Mouse (Mus musculus) cerebellum, adult 11-12 months (tissue): Measurements from ENCODE around the gene Olfr1424.
"Not testable (repeated sequence)": the region's sequence is repeated elsewhere in the genome, so short reads cannot be mapped to it uniquely, and the experiment has no call there.

Experiments
- DNase-seq: peaks from one replicate; pipeline ENCODE4 v3.0.0; 2022

Olfr1424 gene

DNA sequence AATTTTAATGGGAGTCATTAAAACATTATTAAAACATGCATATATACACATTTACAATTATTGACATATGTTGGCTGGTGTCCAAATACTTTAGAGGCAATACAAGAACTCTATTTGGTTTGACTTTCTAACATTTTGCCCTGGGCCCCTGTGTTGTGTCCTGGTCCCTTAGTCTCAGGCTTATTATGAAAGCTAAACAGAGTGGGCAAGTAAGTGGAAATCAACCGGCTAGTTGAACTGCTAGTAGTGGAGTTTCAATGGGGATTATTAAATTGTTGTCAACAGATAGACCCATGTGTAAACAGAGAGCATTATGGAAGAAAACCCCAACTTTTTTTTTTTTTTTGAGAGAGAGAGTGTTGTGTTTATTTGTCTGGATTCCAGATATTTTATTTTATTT is at the start of gene Olfr1424:
Olfr1424 (minus strand) TSS at position 101 of the 400 bp plus-strand sequence.
- DNase-seq, result not testable (repeated sequence)

DNA sequence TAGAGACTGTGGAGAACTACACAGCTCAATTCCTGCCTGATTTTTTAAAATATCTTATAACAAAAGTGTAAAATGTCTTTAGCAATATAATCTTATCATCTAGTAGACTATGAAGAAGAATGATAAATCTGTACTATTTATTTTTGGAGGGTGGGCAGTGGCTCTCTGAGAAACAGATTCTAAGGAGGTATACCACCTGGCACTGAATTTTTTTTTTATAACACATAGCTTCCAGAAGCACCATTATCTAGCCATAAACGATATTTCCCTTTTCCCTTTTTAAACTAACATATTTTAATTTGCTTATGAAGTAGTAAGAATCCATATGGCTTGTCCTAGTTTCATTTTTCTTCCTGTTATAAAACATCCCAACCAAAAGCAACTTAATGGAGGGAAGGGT is 42.1 kb upstream of the Olfr1424 start:
- no peak for DNase-seq

DNA sequence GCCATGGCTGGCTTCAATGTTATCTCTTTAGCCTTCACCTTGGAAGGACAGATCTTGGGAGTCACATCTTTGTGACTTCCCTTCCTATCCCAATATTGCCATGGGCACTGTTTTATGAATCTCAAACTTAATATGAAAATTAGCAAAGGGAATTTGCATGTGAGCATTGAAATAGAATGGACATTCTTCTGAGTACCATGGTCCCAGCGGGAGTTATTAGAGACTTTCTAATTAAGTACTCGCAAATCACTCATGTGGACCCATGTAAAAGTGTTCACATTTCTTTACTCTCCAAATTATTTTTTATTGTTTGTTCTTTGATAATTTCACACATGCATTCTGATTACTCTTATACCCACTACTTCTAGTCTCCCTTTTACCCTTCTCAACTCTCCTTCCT is 40.8 kb upstream of the Olfr1424 start, which contains the start of gene Olfr1427:
Olfr1427 (minus strand) TSS at position 101 of the 400 bp plus-strand sequence.
- DNase-seq, result no peak

DNA sequence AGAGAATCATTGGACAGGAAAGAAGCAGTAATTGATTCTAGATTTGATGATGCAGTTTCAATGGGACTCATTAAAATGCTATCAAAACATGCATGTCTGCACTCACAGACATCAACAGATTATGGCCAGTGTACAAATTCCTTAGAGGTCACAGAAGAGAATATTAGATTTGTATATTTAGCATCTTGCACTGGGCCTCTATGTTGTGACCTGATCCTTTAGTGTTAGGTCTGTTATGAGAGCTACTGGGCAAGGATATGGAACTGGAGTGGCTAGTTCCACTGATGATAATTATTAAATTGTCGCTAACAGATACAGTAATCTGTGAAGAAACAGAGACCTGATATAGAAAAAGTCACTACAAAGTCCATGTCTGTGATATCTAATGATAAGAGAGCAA is 29.4 kb upstream of the Olfr1424 start, which contains the start of gene Olfr1426:
Olfr1426 (minus strand) TSS at position 101 of the 400 bp plus-strand sequence.
- DNase-seq, result no peak

DNA sequence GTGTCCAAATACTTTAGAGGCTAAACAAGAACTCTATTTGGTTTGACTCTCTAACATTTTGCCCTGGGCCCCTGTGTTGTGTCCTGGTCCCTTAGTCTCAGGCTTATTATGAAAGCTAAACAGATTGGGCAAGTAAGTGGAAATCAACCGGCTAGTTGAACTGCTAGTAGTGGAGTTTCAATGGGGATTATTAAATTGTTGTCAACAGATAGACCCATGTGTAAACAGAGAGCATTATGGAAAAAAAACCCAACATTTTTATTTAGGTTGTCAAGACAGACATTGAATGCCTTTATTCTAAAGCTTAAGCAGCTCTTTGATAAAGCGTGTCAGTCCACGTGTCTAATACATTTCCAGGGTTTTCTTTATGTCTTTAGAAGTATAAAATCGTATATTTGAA is 15.1 kb upstream of the Olfr1424 start, which contains the start of gene Olfr1425:
Olfr1425 (minus strand) TSS at position 101 of the 400 bp plus-strand sequence.
- not testable (repeated sequence) for DNase-seq

DNA sequence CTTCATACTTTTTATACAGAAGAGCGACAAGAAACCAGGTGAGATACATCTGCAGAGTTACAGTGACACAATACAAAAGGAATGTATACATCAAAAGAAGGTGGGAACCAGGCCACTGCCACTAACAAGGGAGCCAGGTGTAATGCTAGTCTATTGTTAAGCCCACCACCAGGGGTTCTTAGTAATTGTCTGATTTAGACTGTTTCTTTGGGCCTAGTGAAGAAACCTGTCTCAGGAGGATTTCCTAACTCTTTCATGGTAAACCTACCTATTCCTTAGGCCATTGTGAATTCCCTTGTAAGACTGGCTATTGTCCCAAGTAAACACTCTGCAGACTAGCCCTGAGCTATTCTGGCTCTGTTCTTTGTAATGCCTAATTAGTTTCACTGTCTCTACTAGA is 7.1 kb upstream of the Olfr1424 start:
- DNase-seq, result not testable (repeated sequence)

DNA sequence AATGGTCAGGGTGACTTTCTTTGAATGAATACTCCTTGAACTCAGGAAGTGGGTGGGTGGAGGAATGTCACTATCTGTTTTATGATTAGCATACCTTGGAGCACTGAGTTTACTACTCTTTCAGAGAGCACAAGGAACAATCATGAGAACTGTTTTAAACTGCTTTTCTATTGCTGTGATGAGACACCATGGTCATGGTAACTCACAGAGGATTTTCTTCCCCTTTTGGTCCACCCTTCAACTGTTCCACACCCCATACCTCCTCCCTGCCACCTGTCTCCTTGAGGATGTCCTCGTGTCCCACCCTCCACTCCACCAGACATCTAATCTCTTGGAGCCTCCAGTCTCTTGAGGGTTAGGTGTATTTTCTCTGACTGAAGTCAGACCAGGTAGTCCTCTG is 5.3 kb upstream of the Olfr1424 start:
- not testable (repeated sequence) for DNase-seq

DNA sequence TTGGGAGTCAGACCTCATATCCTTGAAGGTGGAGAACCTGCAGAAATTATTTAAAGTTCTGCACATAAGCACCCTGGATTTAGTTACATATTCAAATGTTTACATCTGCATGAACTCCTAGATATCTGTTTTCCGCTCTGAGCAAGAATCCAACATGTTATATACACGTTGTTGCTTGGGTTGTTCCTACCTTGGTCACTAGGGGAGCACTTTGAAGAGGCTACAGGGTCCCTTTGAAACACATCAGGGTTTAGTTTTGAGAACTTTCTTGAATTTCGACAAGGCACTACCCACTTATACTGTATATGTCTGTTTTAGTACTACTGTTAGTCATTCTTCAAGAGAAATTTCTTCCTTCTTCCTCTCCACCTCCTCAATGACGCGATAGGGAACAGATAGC is 19.3 kb downstream of the Olfr1424 start:
- no peak for DNase-seq

DNA sequence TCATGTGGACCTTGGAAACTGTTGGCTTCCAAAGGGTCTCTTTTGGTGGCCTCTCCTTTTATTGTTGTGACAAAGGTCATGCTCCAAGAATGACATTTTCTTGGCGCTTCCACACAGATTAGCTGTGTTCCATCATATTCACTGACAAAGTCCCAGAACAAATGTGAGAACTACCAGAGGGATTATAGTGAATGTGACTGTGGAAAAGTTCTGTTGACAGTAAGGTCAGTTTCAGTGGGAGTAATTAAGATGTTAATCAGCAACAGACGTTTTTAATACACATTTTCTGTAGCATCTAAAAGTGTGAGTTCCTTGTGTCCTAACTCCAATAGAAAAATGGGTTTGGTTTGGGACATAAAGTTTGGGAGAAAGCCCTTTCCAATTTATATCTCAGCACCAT is 21.3 kb downstream of the Olfr1424 start, which contains the start of gene Olfr1423:
Olfr1423 (minus strand) TSS at position 101 of the 400 bp plus-strand sequence.
- DNase-seq, result no peak

DNA sequence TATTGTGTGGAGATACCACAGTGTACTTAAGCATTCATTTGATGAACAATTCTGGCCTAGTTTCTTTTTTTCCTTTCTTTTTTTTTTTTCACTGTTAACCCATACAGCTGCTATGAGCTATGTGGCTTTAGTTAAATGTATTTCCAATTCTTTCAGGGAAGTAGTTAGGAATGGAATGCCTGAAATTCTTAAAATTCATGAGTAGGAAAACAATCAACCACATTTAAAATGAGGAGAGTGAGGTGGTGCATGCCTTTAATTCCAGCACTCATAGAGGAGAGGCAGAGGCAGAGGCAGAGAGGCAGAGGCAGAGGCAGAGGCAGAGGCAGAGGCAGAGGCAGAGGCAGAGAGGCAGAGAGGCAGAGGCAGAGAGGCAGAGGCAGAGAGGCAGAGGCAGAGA is 24.8 kb downstream of the Olfr1424 start:
- no peak for DNase-seq

DNA sequence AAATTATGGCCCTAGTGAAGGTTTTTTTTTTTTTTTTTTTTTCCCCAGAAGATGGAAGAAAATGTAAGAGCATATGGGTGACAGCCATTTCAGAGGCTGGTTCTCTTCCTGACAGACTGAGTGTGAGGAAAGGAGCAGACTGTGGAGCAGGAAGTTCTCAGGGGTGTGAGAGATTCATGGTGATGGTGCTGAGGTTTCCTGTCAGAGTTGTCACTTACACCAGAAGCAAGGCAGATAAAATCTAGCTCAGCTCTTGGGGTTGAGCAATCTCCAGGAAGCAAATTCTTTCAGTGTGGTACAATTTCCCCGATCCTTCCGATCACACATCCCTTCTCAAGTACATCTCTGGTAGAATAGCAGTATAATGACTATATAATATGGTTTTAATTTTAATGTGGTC is 35.9 kb downstream of the Olfr1424 start:
- DNase-seq, result no peak

DNA sequence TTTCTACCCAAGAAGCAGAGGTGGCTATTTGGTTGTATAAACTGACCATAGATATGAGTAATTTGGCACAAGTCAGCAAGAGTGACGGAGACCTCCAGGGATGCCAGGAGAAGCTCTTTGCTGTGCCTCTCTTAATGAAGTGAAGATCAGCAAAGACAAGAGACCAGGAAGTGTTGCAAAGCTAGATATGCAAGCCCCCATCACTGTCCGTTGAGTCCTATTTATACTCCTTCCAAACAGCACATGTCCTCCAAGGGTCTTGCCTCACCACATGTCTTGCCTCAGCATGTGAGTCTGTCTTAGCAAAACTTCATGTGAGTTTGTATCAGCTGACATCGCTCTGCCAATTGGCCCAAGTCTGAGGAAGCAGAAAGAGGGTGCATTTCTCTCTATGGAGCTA is 37.1 kb downstream of the Olfr1424 start:
- no peak for DNase-seq

DNA sequence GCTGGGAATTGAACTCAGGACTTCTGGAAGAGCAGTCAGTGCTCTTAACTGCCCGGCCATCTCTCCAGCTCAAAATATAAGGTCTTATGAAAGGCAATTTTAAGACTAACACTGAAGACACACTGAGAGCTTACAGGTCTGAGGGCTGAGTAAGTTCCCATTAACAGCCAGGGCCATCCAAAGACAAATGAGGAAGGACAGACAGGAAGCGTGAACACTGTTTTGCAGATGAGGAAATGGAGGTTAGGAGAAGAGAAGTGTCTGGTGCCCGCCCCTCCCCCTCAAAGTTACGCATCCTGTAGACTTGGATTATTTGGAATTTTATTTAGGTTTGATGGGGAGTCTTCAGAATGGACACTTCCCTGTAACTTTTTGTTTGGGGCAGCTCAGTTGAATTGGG is 38.3 kb downstream of the Olfr1424 start:
- DNase-seq, result no peak

DNA sequence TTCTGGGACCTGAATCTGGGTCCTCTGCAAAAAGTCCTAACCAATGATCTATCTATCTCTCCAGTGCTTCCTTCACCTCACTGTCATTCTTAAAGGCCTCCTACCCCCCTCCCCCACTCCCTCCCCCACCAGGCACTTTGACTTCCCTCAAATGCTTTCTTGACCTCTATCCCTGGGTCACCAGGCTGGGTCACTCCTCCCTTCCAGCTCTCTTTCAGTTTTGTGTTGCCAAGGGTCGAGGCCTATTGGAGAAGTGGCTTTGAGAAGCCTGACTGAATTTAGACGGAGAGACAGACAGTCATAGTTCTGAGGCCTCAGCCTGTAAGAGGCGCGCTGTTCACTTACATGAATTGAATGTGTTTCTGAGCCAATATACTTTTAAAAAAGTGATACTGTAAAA is 46.3 kb downstream of the Olfr1424 start:
- DNase-seq, result no peak

DNA sequence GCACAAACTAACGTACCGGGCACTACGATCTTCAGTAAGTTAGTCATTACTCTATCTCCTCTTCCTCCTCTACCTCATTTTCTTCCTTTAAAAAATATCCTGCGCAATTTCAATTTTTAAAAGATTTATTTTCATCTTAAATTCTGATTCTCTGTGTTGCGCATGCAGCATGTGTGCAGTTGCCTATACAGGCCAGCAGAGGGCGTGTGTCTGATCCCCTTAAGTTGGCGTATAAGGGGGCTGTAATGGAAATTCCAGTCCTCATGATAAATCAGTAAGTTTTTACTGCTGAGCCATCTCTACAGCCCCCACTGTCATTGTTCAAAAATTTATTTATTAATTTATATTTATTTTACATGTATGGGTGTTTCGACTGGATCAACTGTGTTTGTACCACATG is 46.8 kb downstream of the Olfr1424 start:
- no peak for DNase-seq

DNA sequence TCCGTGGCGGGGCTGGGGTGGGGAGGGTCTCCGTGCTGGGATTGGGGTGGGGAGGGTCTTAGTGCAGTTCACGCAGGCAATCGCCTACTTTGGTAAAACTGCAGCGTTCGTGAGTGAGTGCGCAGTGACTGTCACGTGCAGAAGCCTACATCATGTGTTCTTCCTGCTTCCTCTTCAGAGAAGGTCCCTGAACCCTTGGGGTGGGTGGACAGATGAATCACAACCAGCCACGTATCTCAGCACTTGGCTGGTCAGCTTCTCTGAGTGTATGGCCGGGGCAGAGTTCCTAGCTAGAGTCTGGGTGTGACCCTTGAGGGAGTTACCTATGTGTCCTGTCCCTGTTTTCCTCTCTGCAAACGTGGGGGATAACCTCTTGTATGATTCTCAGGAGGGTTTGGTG is 49.3 kb downstream of the Olfr1424 start:
- peak; percentile 64 for DNase-seq

DNA sequence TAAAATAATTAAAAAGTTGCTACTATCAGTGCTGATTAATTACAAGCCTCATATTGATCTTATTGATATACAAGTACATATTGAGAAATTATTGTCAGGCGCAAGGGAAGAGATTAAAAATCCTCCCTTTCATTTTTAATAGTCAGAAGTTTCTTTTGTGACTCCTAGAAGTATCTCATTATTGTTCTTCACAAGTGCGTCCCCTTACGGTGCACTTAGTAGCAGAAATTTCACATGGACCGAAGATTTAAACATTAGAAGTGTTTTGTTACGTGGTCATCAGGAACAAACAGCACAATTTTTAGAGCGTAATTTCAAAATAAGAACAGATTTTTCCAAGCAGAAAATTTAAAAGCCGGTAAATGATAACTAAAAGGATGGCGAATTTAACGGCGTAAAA is 49.9 kb downstream of the Olfr1424 start:
- no peak for DNase-seq

DNA sequence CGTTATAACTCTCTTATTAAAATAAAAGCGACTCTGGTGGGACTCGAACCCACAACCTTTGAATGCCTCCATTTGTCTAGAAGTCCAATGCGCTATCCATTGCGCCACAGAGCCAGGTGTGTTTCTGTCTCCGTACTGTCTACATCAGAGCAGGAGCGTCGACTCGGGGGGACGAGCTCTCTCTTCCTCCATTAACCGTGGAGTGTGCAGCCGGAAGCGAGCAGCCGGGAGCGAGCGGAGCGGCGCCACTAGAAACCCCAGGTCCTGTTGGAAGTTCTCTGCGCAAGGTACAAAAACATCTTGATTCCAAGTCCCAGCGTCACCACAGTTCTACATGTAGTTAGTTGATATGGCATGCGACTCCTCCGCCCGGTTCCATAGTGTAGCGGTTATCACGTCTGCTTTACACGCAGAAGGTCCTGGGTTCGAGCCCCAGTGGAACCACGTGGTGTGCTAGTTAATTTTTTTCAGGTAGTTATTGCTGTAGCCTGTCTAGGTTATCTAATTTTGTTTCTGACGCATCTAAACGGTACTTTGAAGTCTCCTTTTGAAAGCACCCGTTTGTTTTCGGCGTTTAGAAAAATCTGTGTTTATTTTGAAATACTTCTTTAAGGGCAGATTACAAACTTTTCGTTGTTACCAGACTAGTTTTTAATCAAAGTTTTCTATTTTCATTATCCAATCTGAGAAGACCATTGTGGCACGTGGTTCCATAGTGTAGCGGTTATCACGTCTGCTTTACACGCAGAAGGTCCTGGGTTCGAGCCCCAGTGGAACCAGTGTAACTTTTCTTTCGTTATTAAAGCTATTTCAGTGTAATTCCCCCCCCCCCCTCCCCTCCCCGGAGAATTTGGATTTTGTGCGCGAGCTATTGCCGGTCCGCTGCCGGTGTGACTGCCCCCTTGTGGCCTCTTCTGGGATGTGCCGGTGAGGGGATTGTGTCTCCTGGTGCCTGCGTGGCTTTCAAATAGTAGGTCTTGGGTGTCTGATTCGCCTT is 50.6 kb downstream of the Olfr1424 start:
- DNase-seq, result peak; percentile 85

DNA sequence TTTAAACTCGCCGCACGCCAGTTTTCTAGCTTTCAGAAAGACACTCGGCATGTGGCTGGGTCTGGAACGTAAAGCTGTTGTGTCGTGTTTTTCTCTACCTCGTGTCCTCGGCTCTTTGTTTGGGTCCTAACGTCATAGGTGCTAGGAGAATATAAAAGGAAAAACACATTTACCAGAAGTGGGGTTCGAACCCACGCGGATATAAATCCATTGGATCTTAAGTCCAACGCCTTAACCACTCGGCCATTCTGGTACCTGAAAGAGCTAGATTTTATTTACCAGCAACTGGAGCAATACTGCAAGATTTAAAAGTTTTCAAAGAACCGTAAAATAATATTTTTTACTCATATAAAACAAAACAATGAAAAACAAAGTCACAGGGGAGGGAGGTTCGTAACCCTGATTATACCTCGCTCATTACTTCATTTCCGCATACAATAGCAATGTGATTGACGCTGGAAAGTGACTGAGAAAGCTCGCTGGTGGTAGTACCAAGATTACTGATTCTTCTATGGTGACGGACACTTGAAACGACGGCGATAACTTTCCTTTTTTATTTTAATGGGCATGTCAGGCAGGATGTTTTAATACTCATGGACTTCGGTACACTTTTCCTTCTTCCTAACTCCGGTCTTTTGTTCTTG is 51.4 kb downstream of the Olfr1424 start:
- DNase-seq, result peak; percentile 76

DNA sequence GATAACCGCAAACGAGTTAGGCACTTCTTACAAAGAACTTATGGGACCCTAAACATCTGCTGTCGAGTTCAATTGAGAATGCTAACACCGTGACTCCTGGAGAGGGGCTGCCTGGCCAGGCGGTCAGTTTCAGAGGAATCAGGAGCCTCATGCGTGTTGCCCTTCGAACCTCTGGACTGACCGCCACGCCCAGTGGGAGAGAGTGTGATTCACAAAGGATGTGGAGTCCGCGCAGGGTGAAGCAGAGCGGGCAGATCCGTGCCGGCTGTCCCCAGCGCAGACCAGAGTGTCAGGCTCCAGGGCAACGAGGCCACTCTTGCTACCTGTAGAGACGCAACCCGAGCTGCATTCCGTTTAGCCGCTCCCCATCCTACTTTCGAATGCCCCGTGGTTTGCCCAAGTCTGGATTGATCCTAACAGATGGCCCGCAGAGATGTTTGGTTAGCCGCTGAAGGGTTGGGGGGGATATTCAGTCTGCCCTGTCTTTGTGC is 52.2 kb downstream of the Olfr1424 start:
- DNase-seq, result peak; percentile 70

DNA sequence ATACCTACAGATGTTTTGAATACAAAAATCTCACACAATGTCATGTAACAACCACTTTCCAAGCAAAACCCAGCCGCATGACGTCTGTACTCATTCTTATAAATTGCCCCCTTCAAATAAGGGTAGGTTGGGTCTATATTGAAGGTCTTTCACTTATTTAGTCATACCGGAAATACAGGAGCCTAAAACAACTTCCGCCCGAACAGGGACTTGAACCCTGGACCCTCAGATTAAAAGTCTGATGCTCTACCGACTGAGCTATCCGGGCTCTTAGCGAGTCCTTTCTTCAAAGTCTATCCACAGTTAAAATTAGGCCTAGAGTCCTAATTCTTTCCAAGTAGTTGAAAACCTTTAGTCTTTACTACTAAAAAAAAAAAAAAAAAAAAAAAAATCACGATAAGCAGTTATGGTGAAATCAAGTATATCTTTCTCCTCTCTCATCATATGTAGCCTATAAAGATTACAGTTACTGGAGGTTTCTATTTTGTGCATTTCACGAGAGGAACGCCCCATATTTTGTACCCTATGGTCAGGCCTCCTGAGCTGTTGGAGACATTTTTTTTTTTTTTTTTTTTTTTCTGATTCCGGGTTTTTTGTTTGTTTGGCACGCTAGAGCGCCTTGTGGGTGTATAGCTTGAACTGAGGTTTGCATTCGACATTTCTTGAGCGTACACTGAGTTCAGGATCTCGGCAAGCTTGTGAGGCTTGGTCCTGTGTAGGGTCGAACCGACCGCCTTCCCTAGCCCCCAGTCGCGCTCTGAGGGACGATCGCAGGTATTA is 52.8 kb downstream of the Olfr1424 start:
- peak; percentile 66 for DNase-seq
